ENCODE assay signal across 8 mouse cellular contexts in the genomic region with DNA sequence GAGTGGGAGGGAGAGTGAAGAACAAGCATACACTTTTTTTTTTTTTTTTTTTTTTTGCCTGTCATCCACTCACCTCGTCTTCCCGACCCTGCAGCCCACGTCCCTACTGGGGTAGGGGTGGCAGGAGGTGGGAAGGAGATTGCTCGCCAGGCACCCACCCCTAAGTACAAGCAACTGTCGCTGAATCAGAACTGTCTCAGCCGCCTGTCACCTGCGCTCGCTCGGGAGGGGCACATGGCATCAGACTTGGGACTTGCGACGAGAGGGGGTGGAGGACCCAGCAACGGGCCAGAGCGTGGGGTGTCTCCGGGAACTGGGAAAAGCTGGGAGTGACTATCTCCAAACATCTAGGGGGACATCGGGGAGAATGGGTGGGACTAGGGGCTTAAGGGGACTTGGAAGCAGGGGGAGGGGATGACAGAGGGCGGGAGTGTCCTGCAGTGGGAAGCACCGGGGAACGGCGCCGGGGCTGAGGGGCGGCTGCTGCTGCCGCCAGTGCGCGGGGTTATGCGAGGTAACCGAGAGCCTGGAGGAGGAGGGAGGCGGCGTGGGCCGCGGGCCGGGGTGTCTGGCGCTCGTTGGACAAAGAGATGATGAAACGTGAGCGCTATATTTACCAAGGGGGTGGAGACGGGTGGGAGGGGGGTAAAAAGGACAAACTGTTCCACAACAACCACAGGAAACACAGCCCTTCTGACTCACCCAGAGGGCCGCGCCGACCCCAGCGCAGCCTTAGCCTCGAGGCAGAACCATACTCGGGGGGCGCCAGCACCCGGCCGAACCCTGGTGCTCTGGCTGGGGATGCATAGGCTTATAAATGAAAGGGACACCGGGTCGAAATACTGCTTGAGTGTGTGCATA. TPM values are rescaled to one million over a fixed set of nuclear protein-coding genes. Genes with fewer than 3 reads are reported as not detected.
DNase-seq lines count a peak whose midpoint lies in the region; ATAC-seq and TF ChIP-seq lines count a peak whose summit lies in the region.

No protein-coding gene starts in this region.

- peak; percentile 34 for DNase-seq in A20 (ENCODE audit: low read depth, low spot score)
- peak; percentile 94 for DNase-seq in kidney, postnatal 0 days (ENCODE audit: low spot score)
- no peak for DNase-seq in liver, embryonic 13.5 days
- DNase-seq in naive thymus-derived CD4-positive, alpha-beta T cell, adult 2 months (ENCODE audit: low read depth), result peak; percentile 43
- DNase-seq in splenic B cell, adult 2 months (ENCODE audit: low read depth, low spot score), result peak; percentile 47

- peaks cover 35% of the 10 kb centered on the region for H3K27me3 ChIP-seq in heart, embryonic 12.5 days (replicated peaks)
- H3K27me3 ChIP-seq in kidney, postnatal 0 days (ENCODE audit: insufficient read depth, low read length), result no peaks in the 10 kb centered on the region
- peaks cover 77% of the 10 kb centered on the region for H3K27me3 ChIP-seq in liver, embryonic 13.5 days
- H3K27me3 ChIP-seq in splenic B cell, adult 2 months (ENCODE audit: control insufficient read depth, insufficient read depth, low read length, poor library complexity, severe bottlenecking), result no peaks in the 10 kb centered on the region

- TF ChIP-seq CTCF in bone marrow macrophage, adult 2 months (IDR thresholded peaks at IDR 0.05; ENCODE audit: low read depth, low read length), result no peak
- no peak for TF ChIP-seq CTCF in kidney, postnatal 0 days (IDR thresholded peaks at IDR 0.05; ENCODE audit: low read depth)

- H3K9ac ChIP-seq in heart, embryonic 12.5 days, result peak overlapping the region; percentile 52
- H3K9ac ChIP-seq in kidney, postnatal 0 days (ENCODE audit: low read depth, low read length), result peak overlapping the region; percentile 60
- H3K9ac ChIP-seq in liver, embryonic 13.5 days, result peak overlapping the region; percentile 60; the same call in 1 of the 2 replicates

- no peaks in the 10 kb centered on the region for H3K9me3 ChIP-seq in heart, embryonic 12.5 days (replicated peaks)
- no peaks in the 10 kb centered on the region for H3K9me3 ChIP-seq in kidney, postnatal 0 days (replicated peaks; ENCODE audit: low read length)
- no peaks in the 10 kb centered on the region for H3K9me3 ChIP-seq in liver, embryonic 13.5 days (replicated peaks)

- H3K4me1 ChIP-seq in bone marrow macrophage, adult 2 months (ENCODE audit: control insufficient read depth, insufficient read depth, low read length), result peaks cover 22% of the 10 kb centered on the region
- H3K4me1 ChIP-seq in heart, embryonic 12.5 days (replicated peaks), result peaks cover 24% of the 10 kb centered on the region; the same call in 1 of the 2 replicates
- H3K4me1 ChIP-seq in kidney, postnatal 0 days (replicated peaks; ENCODE audit: insufficient read depth, low read length), result peaks cover 32% of the 10 kb centered on the region
- peaks cover 41% of the 10 kb centered on the region for H3K4me1 ChIP-seq in liver, embryonic 13.5 days (replicated peaks)

- peak overlapping the region; percentile 93 for H3K4me2 ChIP-seq in heart, embryonic 12.5 days
- H3K4me2 ChIP-seq in kidney, postnatal 0 days (ENCODE audit: low read length), result peak overlapping the region; percentile 64
- peak overlapping the region; percentile 82 for H3K4me2 ChIP-seq in liver, embryonic 13.5 days

- H3K27ac ChIP-seq in bone marrow macrophage, adult 2 months (ENCODE audit: insufficient read depth, low read depth, low read length), result peak overlapping the region; percentile 95
- no peak overlapping the region for H3K27ac ChIP-seq in heart, embryonic 12.5 days (ENCODE audit: poor library complexity, severe bottlenecking)
- H3K27ac ChIP-seq in kidney, postnatal 0 days, result peak overlapping the region; percentile 93
- no peak overlapping the region for H3K27ac ChIP-seq in liver, embryonic 13.5 days

- H3K4me3 ChIP-seq in bone marrow macrophage, adult 2 months (ENCODE audit: insufficient read depth, low read length), result peak overlapping the region; percentile 55
- peak overlapping the region; percentile 47 for H3K4me3 ChIP-seq in heart, embryonic 12.5 days
- peak overlapping the region; percentile 27 for H3K4me3 ChIP-seq in kidney, postnatal 0 days (replicated peaks; ENCODE audit: low read depth, low read length)
- peak overlapping the region; percentile 56 for H3K4me3 ChIP-seq in liver, embryonic 13.5 days (replicated peaks)

- WGBS in heart, embryonic 12.5 days, result under 1% methylated on average over 47 of the region's 47 CpGs
- 1% methylated on average over 47 of the region's 47 CpGs for WGBS in kidney, postnatal 0 days
- WGBS in liver, embryonic 13.5 days (ENCODE audit: insufficient replicate concordance), result 1% methylated on average over 47 of the region's 47 CpGs

- ATAC-seq in erythroid progenitor cell, adult 5-6 weeks (replicated peaks; ENCODE audit: low FRiP score, poor library complexity, severe bottlenecking), result peak; percentile 6; the same call in 1 of the 2 replicates
- peak; percentile 43 for ATAC-seq in heart, embryonic 12.5 days (ENCODE audit: insufficient number of reproducible peaks, low FRiP score)
- ATAC-seq in kidney, postnatal 0 days (replicated peaks; ENCODE audit: low FRiP score, low read depth), result peak; percentile 61
- no peak for ATAC-seq in liver, embryonic 13.5 days (ENCODE audit: low read depth)

- no peaks in the 10 kb centered on the region for H3K36me3 ChIP-seq in heart, embryonic 12.5 days
- no peaks in the 10 kb centered on the region for H3K36me3 ChIP-seq in kidney, postnatal 0 days (ENCODE audit: insufficient read depth, low read length)
- no peaks in the 10 kb centered on the region for H3K36me3 ChIP-seq in liver, embryonic 13.5 days
- H3K36me3 ChIP-seq in splenic B cell, adult 2 months (ENCODE audit: control insufficient read depth, insufficient read depth, low read length, poor library complexity, severe bottlenecking), result no peaks in the 10 kb centered on the region

- no peak for TF ChIP-seq POLR2A in bone marrow macrophage, adult 2 months (IDR thresholded peaks at IDR 0.05; ENCODE audit: borderline replicate concordance, low read depth, low read length)

RNA-seq across cellular contexts. Expression of a gene that starts 6.4 kb away (rescaled TPM):
- 6.8 and 8.0 TPM in 2 replicates for polyA plus RNA-seq in bone marrow macrophage, adult 2 months (2012; ENCODE audit: insufficient read depth, insufficient read length, missing spikeins)
- 1.1 and 2.9 TPM in 2 replicates for total RNA-seq in erythroid progenitor cell, adult 5-6 weeks (2015; ENCODE audit: low replicate concordance)
- total RNA-seq in erythroid progenitor cell, adult 5-6 weeks (2017; ENCODE audit: low replicate concordance), result 4.2 and 4.5 TPM in 2 replicates
- polyA plus RNA-seq in heart, embryonic 12.5 days (2016; fragmentation: Nextera tagmentation; extraction: Ambion mirVana), result 2.1 TPM in 2 replicates
- polyA plus RNA-seq in kidney, postnatal 0 days (2015; fragmentation: Nextera tagmentation; extraction: Ambion mirVana), result 14.3 and 16.1 TPM in 2 replicates
- polyA plus RNA-seq in liver, embryonic 13.5 days (2015; fragmentation: Nextera tagmentation; extraction: Ambion mirVana), result 1.3 and 1.6 TPM in 2 replicates

Comparison
In these comparisons a context has a peak if more than half of its experiments do, and no peak if none do; other contexts are left out.
1. H3K27ac ChIP-seq: peak in bone marrow macrophage, adult 2 months (single experiment) and kidney, postnatal 0 days (single experiment); none in heart, embryonic 12.5 days (single experiment) and liver, embryonic 13.5 days (single experiment).
2. Peak in every context shown above with its lines, with median percentiles within 50 percentile points of each other: H3K4me3 ChIP-seq, H3K4me2 ChIP-seq and H3K9ac ChIP-seq.